Mouse (Mus musculus) adrenal gland, postnatal 36 days (tissue): ENCODE measurements around the gene Srpx. TPM values are rescaled to one million over a fixed set of nuclear protein-coding genes. Genes with fewer than 3 reads are reported as not detected.

Source experiments
- DNase-seq, 2 experiments: peaks; one replicate each; pipeline ENCODE4 v3.0.0; 2021; ENCODE audit warnings: mixed read lengths in 1 of 2
- long read RNA-seq, 2 experiments: library from polyadenylated mRNA; stranded (forward); transcript quantifications; one replicate each; pipeline ENCODE4 v2.0.0; 2021; ENCODE audit warnings: borderline sequencing depth in 2 of 2
- total RNA-seq, 2 experiments: library from RNA; stranded (reverse); gene quantifications; 2 replicates each; pipeline ENCODE4 v1.2.3; 2021

Gene Srpx
- 1 to 10 TPM; 5.9 to 8.1 TPM for total RNA-seq
- long read RNA-seq, experiment 1, partial matches to known transcripts = 0 of 4 reads
- long read RNA-seq, experiment 1, other reads (novel, unspliced or antisense) = 0 of 4 reads
- long read RNA-seq, experiment 2, partial matches to known transcripts = 0 of 2 reads
- long read RNA-seq, experiment 2, other reads (novel, unspliced or antisense) = 0 of 2 reads

DNA sequence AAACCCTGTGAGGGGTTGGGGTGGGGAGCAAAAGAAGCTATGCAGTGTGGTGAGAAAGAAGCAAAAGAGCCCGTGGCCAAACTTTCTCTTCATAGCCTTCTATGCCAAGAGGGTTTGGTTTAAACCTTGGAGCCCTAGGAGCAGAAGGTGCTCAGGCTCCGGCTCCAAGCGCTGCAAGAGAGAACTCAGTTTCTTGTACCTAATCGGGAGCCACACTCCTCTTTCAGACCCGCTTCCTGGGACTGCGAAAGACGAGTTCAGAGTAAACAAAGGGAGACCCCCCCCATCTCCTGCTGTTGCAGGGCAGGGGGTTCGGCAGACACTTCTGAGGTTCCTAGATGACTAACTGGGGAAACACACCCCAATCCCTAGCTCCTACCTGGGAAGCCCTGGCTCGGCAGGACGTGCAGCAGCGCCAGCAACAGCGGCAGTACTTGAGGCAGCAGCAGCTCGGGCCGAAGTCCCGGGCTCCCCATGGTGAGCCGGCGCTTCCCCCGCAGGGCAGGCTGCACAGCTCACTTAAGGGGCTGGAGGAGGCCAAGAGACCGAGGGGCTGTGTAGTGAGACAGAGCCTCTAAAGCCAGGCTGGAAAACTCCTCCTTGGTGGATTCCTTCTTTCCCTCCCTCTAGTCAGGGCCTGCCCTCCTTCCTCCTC lies at the start of gene Srpx:
Gene Srpx (minus strand): TSS at position 645 of the 655 bp plus-strand sequence.
- DNase-seq = peak in 1 of 2 experiments; percentile 5

DNA sequence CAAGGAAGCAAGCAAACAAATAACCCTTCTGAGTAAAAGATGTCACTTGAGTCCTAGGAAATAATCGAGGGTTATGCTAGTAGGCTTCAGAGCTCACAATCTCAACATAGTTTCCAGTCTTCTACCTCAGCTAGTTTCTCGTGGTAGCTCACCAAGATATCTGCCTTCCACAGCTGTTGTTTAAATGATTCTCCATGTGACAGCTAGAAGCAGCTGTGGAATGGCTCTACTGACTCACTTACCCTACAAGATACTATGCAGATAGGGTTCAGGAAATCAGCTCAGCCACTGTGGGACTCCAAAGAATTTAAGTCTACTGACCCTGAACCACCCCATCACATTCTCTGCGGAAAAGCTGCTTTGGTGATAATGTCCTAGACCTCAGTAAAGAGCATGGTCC lies 34.9 kb upstream of the Srpx start:
- DNase-seq = no peak

DNA sequence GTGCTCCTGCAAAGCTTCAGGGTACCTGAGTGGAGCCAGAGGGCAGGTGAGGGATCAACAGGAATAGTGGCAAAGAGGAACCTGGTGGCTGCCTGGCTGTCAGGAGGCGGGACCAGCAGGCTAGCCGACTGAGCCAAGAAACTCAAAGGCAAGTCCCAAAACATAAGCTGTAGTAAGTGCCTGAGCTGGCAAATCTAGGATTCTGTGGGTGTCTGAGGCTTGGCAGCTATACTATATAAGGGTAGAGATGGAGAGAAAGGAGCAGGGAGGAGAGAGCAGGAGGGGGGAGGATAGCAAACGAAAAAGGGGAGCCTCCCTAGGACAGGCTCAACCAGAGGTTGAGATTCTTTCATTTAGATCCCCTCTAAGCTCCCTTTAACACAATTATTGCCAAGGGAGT lies 1.7 kb downstream of the Srpx start:
- DNase-seq = no peak

DNA sequence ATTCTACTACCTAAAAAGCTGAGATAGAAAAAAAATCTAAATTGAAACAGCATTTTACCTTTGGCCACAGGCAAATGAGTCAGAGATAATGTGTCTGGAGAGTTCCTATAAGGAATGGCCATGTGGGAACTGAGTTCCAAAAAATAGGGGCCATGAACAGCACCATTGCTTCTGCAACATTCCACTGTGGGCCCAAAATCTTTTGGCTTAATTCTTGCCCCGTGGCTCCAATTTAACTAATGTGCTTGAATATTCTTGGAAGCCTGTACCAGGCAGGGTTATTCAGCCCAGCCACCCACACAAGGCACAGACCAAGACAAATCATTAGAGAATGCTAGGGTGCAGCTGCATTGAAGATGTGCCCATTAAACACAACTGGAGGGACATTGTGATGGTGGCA lies 6.8 kb downstream of the Srpx start:
- no peak for DNase-seq

DNA sequence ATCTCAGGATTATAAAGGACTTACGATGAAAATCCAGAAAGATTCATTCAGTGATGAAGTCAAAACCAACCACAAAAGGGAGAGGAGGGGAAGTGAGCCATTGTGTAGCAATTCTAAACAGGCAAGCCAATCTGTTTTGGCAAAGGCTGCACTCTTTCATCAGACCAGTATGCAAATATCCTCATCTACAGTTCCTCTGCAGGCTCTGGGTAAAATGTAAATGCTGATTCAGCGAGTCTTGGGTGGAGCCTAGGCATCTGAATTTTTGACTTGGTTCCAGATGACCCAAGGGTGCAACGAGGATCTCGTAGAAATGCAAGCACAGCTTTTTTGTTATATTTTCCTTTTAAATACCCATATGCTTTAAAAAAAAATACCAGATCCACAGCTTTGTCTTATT lies 9.0 kb downstream of the Srpx start:
- no peak for DNase-seq

DNA sequence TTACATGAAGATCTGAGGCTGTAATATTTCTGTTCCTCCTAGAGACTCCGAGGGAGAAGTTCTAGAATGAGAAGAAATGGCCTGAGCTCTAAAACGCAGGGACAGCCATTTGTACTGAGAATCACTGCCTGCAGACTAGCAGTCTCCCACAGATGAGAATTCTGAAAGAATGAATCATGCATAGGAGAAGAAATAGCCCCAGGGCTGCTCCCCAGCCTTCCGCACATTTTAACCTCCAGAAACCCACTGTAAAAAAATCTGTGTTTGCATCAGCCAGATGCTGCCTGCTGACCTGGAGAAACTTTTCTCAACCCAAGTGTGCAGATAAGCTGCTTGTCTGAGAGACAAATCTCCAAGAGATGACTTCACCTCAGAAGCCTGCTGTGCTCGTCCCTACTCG lies 12.0 kb downstream of the Srpx start:
- DNase-seq = no peak

DNA sequence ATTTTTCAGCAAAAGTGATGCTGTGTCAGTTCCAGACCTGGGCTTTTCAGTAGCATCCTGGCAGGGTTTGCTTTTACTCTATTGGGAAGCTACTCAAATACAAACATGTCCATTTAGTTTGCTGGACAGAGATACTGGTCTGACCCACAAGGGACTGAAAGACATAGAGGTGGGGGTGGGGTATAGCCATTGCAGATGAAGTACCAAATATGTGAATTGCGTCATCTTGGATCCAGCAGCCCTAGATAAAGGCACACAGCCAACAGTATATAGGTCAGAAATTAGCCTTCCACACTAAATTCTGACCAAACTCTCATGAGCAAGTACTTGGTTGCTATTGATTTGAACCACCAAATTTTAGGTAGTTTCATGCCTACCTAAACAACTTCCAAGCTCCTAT lies 14.8 kb downstream of the Srpx start:
- no peak for DNase-seq

DNA sequence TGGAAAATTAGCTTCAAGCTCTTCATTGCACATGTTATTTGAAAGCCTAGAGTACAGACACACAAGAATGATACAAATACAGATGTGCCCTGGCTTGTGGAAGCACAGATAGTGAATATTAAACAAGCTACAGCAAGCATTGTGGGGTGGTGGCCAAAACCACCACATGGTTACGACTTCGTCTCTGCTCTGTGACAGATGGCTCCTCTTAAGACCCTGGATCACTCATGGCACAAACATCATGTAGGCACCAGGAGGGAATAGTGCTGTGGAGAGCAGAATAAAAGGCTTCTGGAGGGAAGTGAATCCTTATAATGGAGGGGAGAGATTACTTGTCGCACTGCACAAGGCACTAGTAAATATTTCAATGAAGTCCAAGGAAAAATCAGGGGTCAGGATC lies 21.7 kb downstream of the Srpx start:
- no peak for DNase-seq

DNA sequence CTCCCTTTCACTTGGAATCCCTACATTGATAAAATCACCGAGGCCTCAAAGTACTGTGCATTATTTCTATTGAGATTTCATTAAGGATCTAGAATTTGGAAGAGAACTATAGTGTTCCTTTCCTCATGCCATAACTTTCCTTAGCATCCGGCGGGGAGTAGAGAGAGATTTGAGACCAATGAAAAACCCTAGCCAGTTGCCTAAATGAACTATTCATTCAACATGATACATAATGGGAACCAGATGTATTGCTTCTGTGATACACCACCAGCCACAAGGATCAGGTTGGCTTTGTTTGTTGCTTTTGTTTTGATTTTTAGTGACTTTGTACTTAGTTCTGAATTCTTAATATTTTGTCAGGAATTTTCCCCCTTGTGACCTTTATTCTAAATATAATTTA lies 37.1 kb downstream of the Srpx start:
- DNase-seq = no peak

DNA sequence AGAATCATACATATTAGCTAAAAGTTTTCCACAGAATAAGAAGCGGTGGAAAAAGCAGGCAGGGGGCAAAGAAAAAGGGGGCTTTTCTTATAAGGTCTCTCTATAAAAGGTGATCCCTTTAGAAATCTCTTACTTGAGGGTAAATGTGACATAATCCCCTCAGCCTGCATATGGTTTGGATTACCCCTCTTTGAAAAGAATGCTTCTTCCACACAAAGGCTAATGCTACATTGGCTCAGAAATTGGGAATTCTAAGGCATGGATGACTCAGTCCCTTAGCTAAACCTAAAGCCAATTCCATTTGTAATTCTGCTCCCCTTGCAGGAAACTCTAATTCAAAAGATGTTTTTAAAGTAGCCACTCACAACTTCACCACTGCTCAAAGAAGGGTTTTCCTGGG lies 37.5 kb downstream of the Srpx start:
- DNase-seq = no peak

DNA sequence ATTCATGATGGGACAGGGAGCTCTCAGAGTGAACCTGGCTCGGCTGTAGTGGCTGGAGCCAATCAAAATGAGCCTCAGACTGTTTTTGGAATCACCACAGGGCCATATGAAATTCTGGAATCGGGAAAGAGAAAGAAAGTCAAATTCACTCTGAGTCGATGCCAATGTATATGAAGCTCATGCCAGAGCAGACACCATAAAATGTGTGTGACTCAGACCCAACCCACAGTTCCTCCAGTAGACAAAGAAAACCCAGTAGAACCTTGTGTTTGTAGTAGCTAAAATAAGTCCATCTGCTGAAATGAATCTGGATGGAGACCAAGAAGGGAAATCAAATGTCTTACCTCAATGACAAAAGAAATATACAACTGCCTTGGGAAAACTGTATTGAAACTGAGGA lies 43.5 kb downstream of the Srpx start:
- DNase-seq = no peak

DNA sequence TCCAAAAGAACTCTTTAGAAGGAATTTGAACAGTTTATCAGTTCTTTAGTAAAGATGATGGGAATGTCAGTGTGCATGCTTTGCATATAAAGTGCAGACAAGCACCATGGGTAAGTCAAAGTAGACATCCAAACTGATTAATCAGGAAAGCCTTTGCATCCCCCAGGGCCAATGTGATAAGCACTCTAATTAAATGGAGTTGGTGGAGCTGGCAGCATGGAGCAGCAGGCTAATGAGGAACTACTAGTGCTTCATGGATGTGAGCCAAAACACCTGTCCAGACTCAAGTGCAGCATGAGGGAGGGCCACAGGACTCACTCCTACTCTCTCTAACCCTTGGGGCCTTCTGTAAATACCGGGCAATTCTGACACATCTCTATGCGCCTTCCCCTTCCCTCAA lies 46.0 kb downstream of the Srpx start:
- no peak for DNase-seq

DNA sequence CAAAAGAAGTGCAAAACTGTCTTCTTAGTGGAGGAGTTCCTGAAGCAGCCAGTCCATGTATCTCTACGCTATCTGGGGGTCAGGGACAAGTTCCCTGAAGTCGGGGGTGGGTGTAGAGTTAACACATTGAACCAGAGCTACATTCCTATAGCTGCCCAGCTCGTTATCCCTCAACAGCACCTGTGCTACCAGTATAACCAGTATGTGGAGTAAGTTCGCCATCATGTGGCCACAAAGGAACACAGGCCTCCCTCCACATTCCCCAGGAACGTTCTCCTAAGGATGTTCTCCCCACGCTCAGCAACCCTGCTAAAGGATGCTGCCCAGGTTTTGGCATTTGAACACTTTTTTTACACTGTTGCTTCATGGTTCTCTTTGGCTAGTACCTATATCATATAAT lies 46.8 kb downstream of the Srpx start:
- peak; percentile 2 to 10 for DNase-seq

DNA sequence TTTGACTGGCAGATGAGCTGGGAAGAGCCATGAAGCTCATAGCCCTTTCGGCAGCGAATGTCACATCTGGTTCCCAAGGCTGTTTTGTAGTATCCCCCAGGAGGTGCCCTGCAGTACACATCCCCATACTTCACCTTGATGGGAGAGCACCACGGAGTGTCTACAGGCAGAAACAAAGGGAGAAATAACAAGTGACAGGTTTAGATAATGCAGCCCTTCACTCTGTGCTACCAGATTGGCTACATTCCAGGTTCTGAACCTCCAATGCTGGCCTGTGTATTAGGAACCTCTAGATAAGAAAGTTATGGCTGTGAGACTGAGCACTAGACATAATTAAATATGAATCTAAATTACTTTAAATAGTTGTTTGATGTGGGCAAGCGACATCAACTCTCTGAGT lies 48.1 kb downstream of the Srpx start:
- no peak for DNase-seq

DNA sequence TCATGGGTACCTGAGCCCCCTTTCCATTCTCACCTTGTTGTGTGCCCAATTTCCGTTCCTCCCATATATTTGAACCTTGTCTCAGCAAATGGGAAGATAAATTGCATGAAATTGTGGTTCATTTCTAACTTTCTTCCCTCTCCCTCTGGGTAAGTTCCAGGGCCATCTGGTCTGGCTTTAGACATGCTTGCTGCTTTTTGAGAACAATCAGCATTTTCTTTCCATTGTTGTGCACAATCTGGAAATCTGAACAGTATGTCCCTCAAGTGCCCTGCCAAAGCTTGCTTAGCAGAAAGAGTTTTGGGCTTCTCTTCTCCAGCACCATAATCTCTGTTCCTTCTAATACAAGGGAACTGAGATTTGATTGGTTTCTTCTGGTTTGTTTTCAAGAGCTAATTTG lies 53.7 kb downstream of the Srpx start:
- DNase-seq = no peak

DNA sequence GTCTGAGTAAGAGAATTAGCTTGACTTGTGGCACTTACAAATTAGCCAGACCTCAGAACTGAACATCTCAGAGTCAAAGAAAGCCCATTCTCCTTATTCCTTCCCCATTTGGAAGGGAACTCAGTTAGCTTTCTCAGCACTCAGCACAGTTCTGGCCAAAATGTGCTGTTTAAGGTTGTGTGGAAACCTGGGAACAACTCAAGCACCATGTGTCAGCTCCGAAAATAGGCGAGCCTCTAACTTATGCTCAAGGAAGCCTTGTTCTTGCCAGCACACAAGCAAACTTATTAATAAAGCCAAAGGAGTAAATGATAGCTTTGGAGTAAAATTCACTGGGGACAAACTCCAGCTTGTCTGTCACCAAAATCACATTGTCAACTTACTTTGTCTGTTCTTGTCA lies 54.1 kb downstream of the Srpx start:
- DNase-seq = no peak

DNA sequence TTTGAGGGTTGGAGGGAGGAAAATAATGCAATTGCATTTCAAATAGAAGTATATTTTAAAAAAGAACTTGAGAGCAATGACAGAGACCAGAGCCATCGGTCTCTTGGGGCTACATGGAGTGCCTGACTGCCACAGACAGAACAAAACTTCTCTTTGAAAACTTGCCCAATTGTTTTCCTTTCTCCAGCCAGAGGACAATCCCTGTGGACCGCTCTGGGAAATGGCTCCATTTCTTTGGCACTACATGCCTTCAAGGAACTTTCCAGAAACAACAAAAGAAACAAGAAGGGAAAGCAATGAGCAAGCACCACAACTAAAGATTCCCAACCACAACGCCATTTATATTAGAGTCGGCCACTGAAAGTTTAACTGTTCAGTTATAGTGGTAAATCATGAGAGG lies 55.3 kb downstream of the Srpx start:
- peak in 1 of 2 experiments; percentile 1 for DNase-seq

DNA sequence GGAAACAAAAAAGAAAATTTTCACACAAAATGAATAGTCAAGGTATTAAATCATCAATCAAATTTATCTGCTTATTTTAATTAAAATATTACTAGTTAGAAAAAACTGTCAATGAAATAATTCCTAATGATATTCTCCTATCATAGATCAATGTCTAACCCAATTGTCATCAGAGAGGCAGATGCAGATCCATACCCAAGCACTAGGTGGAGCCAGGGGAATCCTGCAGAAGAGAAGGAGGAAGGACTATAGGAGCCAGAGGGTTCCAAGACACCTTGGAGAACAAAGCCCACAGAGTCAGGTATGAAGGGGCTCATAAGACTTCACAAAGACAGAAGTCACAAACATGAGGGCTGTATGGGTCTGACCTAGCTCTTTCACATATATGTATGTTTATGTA lies 82.8 kb downstream of the Srpx start:
- peak in 1 of 2 experiments; percentile 11 for DNase-seq

DNA sequence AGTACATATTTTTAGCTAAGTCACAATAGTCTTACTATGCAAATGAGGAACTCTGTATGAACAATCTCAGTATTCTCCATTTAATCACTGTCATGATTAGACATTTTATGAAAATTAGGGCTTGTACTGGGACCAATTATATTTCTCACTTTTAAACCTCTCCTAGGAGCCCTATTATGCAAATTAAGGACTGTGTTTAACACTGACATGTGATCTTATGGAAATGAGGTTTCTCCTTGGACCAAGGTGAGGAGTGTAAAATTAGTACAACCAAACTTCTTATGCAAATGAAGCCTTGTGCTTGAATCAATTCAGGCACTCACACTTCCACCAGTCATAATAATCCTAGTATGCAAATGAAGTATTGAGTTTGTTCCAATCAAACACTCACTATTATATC lies 107.3 kb downstream of the Srpx start:
- no peak for DNase-seq

DNA sequence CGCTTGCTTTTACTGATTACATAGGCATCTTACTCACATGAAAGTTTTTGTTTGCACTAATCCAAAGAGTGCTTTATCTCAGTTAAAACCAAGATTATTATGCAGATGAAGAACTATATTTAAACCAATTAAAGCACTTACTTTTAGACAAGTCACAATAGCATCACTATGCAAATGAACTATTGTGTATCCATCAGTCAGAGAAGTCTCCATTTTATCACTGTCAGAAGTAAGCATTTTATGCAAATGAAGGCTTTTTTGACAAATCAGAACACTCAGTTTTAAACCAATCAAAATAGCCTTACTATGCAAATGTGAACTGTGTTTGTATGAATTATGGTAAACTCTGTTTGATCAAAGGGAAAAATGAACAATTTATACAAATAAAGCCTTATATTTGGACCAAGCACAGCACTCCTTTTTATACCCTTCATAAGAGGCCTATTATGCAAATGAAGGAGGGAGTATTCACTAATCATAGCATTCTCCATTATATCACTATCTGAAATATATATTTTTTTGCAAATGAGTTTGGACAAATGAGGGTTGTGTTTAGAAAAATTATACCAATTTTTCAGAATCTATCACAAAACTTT lies 109.7 kb downstream of the Srpx start:
- no peak for DNase-seq

DNA sequence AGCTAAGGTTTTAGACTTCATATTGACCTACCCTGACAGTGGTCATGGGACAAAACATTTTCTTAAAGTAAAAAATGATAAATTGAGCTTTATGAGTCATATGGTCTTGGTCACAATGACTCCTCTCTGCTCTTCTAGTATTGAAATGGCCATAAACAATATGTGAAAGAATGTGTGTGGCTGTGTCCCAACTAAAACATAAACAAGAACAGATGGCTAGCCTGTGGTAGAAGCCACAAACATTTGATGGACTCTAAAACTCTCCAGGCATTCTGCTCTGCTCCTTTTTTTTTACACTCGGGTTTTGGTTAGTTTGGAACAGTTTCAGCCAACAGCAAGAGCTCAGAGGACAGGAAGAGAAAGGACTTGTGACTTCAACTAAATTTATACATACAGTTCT lies 111.6 kb downstream of the Srpx start:
- no peak for DNase-seq

DNA sequence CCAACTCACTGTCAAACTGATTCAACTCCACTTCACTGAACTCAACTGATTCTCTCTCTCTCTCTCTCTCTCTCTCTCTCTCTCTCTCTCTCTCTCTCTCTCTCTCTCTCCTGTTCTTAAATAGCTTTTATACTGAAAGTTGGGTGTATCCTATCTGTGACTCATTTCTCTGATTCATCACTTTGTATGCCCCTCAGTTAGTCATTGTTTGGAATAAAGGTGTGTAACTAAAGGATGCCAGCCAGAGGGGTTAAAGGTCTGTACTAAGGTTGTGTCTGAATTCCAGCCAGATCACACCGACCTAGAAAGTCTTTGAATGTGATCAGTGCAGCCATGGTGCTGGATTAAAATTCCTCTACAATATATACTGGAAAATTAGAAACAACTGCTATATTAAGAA lies 116.8 kb downstream of the Srpx start:
- no peak for DNase-seq
